Mouse (Mus musculus) bone marrow, adult 2 months (tissue): ENCODE measurements around the gene Nrde2.

Experiments used
- CTCF ChIP-seq: fragments of 200-500 bp; IDR thresholded peaks from 2 replicates; pipeline ENCODE4 v1.5.1; 2011; ENCODE audit warnings: low read length, control low read depth; ENCODE audit not compliant: control insufficient read depth, insufficient read depth
- POLR2A ChIP-seq: fragments of 200-500 bp; IDR thresholded peaks from 2 replicates; pipeline ENCODE4 v1.6.1; 2011; ENCODE audit warnings: low read depth, mild to moderate bottlenecking, control low read depth, low read length, borderline replicate concordance; ENCODE audit not compliant: control insufficient read depth

DNA sequence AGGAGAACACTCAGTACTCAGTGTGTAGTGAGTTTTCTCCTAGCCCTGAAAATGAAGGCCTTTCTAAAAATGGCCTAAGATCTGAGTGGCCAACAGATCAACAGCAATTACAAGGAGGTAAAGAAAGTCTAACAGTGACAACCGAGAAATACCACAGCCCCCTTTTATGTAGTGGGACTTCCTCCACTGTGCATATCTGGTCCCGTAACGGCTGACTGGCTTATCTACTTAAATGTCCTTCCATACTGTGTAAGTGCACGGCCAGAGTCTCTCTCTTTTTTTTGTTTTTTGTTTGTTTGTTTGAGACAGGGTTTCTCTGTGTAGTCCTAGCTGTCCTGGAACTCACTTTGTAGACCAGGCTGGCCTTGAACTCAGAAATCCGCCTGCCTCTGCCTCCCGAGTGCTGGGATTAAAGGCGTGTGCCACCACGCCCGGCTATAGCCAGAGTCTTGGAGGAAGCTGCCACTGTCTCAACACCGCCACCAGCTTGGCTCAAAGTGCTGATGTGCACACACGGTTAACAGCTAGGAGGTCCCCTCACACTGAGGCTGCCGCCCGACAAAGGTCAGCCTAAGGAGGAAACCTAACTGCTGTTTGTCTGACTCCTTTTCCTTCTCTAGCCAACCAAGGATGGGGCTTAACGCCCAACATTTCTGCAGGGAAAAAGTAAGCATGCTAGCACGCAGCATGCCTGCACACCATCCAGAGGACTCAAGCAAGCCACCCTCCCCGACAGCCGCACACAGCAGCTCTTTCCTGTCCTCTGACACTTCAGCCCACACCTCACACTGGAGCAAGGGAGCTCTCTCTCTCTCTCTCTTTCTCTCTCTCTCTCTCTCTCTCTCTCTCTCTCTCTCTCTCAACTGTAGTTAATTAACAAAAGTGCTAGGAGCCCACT, 32.2 kb downstream of the Nrde2 start:
- TF ChIP-seq CTCF (no peak), POLR2A (no peak)
